Mouse (Mus musculus) limb, embryonic 15.5 days (tissue): ENCODE data around the gene Gm20909. TPM values are rescaled to one million over a fixed set of nuclear protein-coding genes. Genes with fewer than 3 reads are reported as not detected.
"Not testable (repeated sequence)": the region's sequence is repeated elsewhere in the genome, so short reads cannot be mapped to it uniquely, and the experiment has no call there.

Experiments used
- ATAC-seq: fragments of 200-750 bp; cut with Nextera tagmentation; 2 replicates; pipeline ENCODE4 v1.8.0; 2017; ENCODE audit warnings: low read depth, moderate TSS enrichment; ENCODE audit not compliant: insufficient number of reproducible peaks, low FRiP score, low TSS enrichment
- H3K27ac ChIP-seq: fragments of 300-500 bp; sonication (generic); 2 replicates; pipeline ENCODE4 v1.5.1; 2015; ENCODE audit warnings: moderate library complexity, mild to moderate bottlenecking, inconsistent platforms
- H3K27me3 ChIP-seq: fragments of 300-500 bp; sonication (generic); 2 replicates; pipeline ENCODE4 v1.6.1; 2015; ENCODE audit warnings: inconsistent platforms
- H3K36me3 ChIP-seq: fragments of 300-500 bp; sonication (generic); 2 replicates; pipeline ENCODE4 v1.6.1; 2015; ENCODE audit warnings: inconsistent platforms
- H3K4me1 ChIP-seq: fragments of 300-500 bp; sonication (generic); 2 replicates; pipeline ENCODE4 v1.6.1; 2015; ENCODE audit warnings: inconsistent platforms
- H3K4me2 ChIP-seq: fragments of 300-500 bp; sonication (generic); 2 replicates; pipeline ENCODE4 v1.6.1; 2015; ENCODE audit warnings: mild to moderate bottlenecking, inconsistent platforms
- H3K4me3 ChIP-seq: fragments of 300-500 bp; sonication (generic); 2 replicates; pipeline ENCODE4 v1.5.1; 2015; ENCODE audit warnings: mild to moderate bottlenecking, inconsistent platforms
- H3K9ac ChIP-seq: fragments of 300-500 bp; sonication (generic); 2 replicates; pipeline ENCODE4 v1.6.1; 2015; ENCODE audit warnings: inconsistent platforms
- H3K9me3 ChIP-seq: fragments of 300-500 bp; sonication (generic); 2 replicates; pipeline ENCODE4 v1.6.1; 2016; ENCODE audit warnings: inconsistent platforms
- WGBS: fragments of 180-500 bp; shearing (Covaris S2); methylation state at CpG from one replicate; pipeline ENCODE4 v1.1.7; 2015; 5-methylcytosine and 5-hydroxymethylcytosine counted together
- polyA plus RNA-seq: library from polyadenylated mRNA; unstranded; fragments of >200 nt; fragmentation: Nextera tagmentation; extraction: Ambion mirVana; gene quantifications from 2 replicates; pipeline ENCODE4 v1.2.1, GENCODE M21; 2015

Gene Gm20909
- polyA plus RNA-seq, result not detected in 2 replicates

- ATAC-seq, H3K4me1 ChIP-seq, H3K4me2 ChIP-seq, H3K27ac ChIP-seq, H3K27me3 ChIP-seq, H3K9ac ChIP-seq, H3K9me3 ChIP-seq, H3K4me3 ChIP-seq, H3K36me3 ChIP-seq: not testable (repeated sequence)
- no CpG with 5 or more reads among the region's 4 CpGs for WGBS
These were observed at the start of gene Gm20909 for GRCm38 (mm10) chrY:21164270-21164669. TSS of gene Gm20909 (plus strand) at chrY:21164570.

Other genes with a start within 250 kb of the Gm20909 start
- gene Gm29866, start 170.9 kb upstream of the Gm20909 start, polyA plus RNA-seq, result not detected in 2 replicates
- not detected in 2 replicates for gene Gm20865, start 77.0 kb downstream of the Gm20909 start, polyA plus RNA-seq